Mouse (Mus musculus): ENCODE data around the gene Anp32b. TPM values are rescaled to one million over a fixed set of nuclear protein-coding genes. Genes with fewer than 3 reads are reported as not detected.

Gene Anp32b
- polyA plus RNA-seq, 1 experiment, result 464 TPM

DNA sequence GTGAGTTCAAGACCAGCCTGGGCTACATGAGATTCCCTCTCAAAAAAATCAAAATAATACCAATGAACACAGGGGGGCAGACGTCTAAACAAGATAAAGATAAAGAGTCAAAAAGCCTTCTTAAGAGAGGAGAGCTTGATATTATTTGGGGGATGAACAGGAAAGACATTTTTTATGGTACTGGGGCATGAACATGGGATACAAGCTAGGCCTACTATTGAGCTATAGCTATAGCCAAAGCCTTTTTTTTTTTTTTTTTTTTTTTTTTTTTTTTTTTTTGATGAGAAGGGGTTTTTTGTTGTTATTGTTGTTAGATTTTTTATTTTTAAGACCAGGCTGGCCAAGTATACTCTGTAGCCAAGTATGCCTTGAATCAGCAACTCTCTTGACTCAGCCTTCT is 38.6 kb upstream of the Anp32b start:
- Histone ChIP-seq H3K27ac (ENCODE audit: insufficient read depth, low read length) (no peak overlapping the region), H3K9me3 (replicated peaks; ENCODE audit: control insufficient read depth, insufficient read depth, low read length, poor library complexity, severe bottlenecking) (no peaks in the 10 kb centered on the region), H3K4me1 (ENCODE audit: control insufficient read depth, insufficient read depth, low read length) (no peaks in the 10 kb centered on the region), H3K36me3 (ENCODE audit: control insufficient read depth, insufficient read depth, low read length, poor library complexity, severe bottlenecking) (no peaks in the 10 kb centered on the region), H3K4me3 (ENCODE audit: low read depth, low read length) (no peak overlapping the region), H3K27me3 (ENCODE audit: control insufficient read depth, insufficient read depth, low read length, poor library complexity, severe bottlenecking) (no peaks in the 10 kb centered on the region), H3K9ac (ENCODE audit: low read depth, poor library complexity, severe bottlenecking) (no peak overlapping the region)
- TF ChIP-seq EP300 (IDR thresholded peaks at IDR 0.05; ENCODE audit: insufficient read depth, low read depth, low read length) (no peak), CTCF (IDR thresholded peaks at IDR 0.05; ENCODE audit: low read depth, low read length) (no peak), POLR2A (IDR thresholded peaks at IDR 0.05; ENCODE audit: insufficient read depth, low read length) (no peak)

GRCm38 (mm10) chr4:46413406-46413805 is 37.3 kb upstream of the Anp32b start, which contains the start of gene Hemgn:
Gene Hemgn (minus strand): TSS chr4:46413506.
- H3K4me1 ChIP-seq (ENCODE audit: control insufficient read depth, insufficient read depth, low read length), result no peaks in the 10 kb centered on the region
- no peaks in the 10 kb centered on the region for H3K27me3 ChIP-seq (ENCODE audit: control insufficient read depth, insufficient read depth, low read length, poor library complexity, severe bottlenecking)
- no peak for TF ChIP-seq CTCF (IDR thresholded peaks at IDR 0.05; ENCODE audit: low read depth, low read length)
- TF ChIP-seq POLR2A (IDR thresholded peaks at IDR 0.05; ENCODE audit: insufficient read depth, low read length), result no peak
- TF ChIP-seq EP300 (IDR thresholded peaks at IDR 0.05; ENCODE audit: insufficient read depth, low read depth, low read length), result no peak
- no peaks in the 10 kb centered on the region for H3K36me3 ChIP-seq (ENCODE audit: control insufficient read depth, insufficient read depth, low read length, poor library complexity, severe bottlenecking)
- H3K4me3 ChIP-seq (ENCODE audit: low read depth, low read length), result no peak within 1 kb of the TSS
- no peak within 1 kb of the TSS for H3K27ac ChIP-seq (ENCODE audit: insufficient read depth, low read length)
- H3K9ac ChIP-seq (ENCODE audit: low read depth, poor library complexity, severe bottlenecking), result no peak within 1 kb of the TSS
- H3K9me3 ChIP-seq (replicated peaks; ENCODE audit: control insufficient read depth, insufficient read depth, low read length, poor library complexity, severe bottlenecking), result no peaks in the 10 kb centered on the region

DNA sequence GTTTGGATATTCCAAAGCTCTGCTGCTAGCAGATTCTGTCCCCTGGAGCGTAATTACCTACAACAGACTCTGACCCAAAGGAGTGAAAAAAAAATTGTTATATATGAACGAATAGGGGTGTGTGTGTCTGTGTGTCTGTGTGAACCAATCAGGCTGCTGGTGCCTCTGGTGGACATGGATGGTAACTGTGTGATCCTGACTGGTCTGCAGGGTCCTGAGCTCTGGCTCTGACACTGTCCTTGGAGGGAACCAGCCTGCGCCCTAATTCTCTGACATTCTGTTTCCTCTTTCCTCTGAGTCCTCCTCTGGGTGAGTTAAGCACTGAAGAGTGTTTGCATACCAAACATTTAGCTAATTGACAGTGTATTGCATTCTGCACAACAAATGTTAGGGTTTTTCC is 33.2 kb upstream of the Anp32b start:
- H3K9ac ChIP-seq (ENCODE audit: low read depth, poor library complexity, severe bottlenecking), result no peak overlapping the region
- peak; percentile 25 for TF ChIP-seq CTCF (IDR thresholded peaks at IDR 0.05; ENCODE audit: low read depth, low read length)
- TF ChIP-seq EP300 (IDR thresholded peaks at IDR 0.05; ENCODE audit: insufficient read depth, low read depth, low read length), result no peak
- no peak overlapping the region for H3K4me3 ChIP-seq (ENCODE audit: low read depth, low read length)
- no peaks in the 10 kb centered on the region for H3K36me3 ChIP-seq (ENCODE audit: control insufficient read depth, insufficient read depth, low read length, poor library complexity, severe bottlenecking)
- H3K4me1 ChIP-seq (ENCODE audit: control insufficient read depth, insufficient read depth, low read length), result no peaks in the 10 kb centered on the region
- H3K27ac ChIP-seq (ENCODE audit: insufficient read depth, low read length), result no peak overlapping the region
- no peaks in the 10 kb centered on the region for H3K9me3 ChIP-seq (replicated peaks; ENCODE audit: control insufficient read depth, insufficient read depth, low read length, poor library complexity, severe bottlenecking)
- no peaks in the 10 kb centered on the region; the same call in 1 of the 2 replicates for H3K27me3 ChIP-seq (ENCODE audit: control insufficient read depth, insufficient read depth, low read length, poor library complexity, severe bottlenecking)

DNA sequence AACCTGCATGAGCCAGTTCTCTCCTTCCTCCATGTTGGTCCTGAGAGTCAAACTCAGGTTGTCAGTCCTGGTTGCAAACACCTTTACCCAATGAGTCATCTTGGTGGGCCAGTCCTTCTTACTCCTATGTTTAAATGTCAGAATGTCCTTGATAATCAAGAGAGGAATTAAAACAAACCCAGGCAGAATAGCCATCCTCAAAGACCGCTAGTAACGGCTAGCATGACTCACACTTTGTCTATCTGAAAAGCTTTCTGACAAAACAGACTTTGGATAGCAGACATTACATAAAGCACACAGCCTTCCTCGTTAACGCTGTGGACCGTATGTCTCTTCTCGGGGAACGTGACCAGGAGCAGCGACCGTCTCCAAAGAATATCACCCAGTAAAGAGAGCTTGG is 31.9 kb upstream of the Anp32b start:
- Histone ChIP-seq H3K4me1 (ENCODE audit: control insufficient read depth, insufficient read depth, low read length) (no peaks in the 10 kb centered on the region), H3K36me3 (ENCODE audit: control insufficient read depth, insufficient read depth, low read length, poor library complexity, severe bottlenecking) (no peaks in the 10 kb centered on the region), H3K9me3 (replicated peaks; ENCODE audit: control insufficient read depth, insufficient read depth, low read length, poor library complexity, severe bottlenecking) (no peaks in the 10 kb centered on the region), H3K9ac (ENCODE audit: low read depth, poor library complexity, severe bottlenecking) (no peak overlapping the region), H3K27ac (ENCODE audit: insufficient read depth, low read length) (no peak overlapping the region), H3K4me3 (ENCODE audit: low read depth, low read length) (no peak overlapping the region), H3K27me3 (ENCODE audit: control insufficient read depth, insufficient read depth, low read length, poor library complexity, severe bottlenecking) (no peaks in the 10 kb centered on the region; the same call in 1 of the 2 replicates)
- TF ChIP-seq POLR2A (IDR thresholded peaks at IDR 0.05; ENCODE audit: insufficient read depth, low read length) (no peak), CTCF (IDR thresholded peaks at IDR 0.05; ENCODE audit: low read depth, low read length) (no peak), EP300 (IDR thresholded peaks at IDR 0.05; ENCODE audit: insufficient read depth, low read depth, low read length) (no peak)

DNA sequence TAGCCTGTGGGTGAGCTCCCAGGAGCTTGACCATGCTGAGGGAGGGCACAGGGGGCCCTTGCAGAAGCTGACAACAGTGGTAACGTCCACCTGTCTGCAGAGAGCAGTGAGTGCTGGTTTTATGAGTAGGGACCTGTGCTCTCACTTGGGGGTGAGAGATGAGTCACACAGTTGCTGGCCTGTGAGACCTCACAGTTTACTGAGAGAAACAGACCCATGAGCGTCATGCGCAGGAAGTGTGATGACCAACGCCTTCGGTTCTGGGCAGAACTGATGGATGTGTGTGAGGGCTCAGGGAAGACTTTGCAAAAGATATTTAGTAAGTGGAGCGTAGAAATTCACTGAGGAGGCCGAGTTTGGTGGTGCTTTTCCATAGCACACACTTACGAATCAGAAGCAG is 28.1 kb upstream of the Anp32b start:
- Histone ChIP-seq H3K9ac (ENCODE audit: low read depth, poor library complexity, severe bottlenecking) (no peak overlapping the region), H3K9me3 (replicated peaks; ENCODE audit: control insufficient read depth, insufficient read depth, low read length, poor library complexity, severe bottlenecking) (no peaks in the 10 kb centered on the region), H3K27me3 (ENCODE audit: control insufficient read depth, insufficient read depth, low read length, poor library complexity, severe bottlenecking) (no peaks in the 10 kb centered on the region; the same call in 1 of the 2 replicates), H3K27ac (ENCODE audit: insufficient read depth, low read length) (no peak overlapping the region), H3K36me3 (ENCODE audit: control insufficient read depth, insufficient read depth, low read length, poor library complexity, severe bottlenecking) (no peaks in the 10 kb centered on the region), H3K4me1 (ENCODE audit: control insufficient read depth, insufficient read depth, low read length) (no peaks in the 10 kb centered on the region), H3K4me3 (ENCODE audit: low read depth, low read length) (no peak overlapping the region)
- no peak for TF ChIP-seq EP300 (IDR thresholded peaks at IDR 0.05; ENCODE audit: insufficient read depth, low read depth, low read length)
- TF ChIP-seq CTCF (IDR thresholded peaks at IDR 0.05; ENCODE audit: low read depth, low read length), result no peak
- TF ChIP-seq POLR2A (IDR thresholded peaks at IDR 0.05; ENCODE audit: insufficient read depth, low read length), result no peak

GRCm38 (mm10) chr4:46428903-46429499 is 21.7 kb upstream of the Anp32b start:
- no peak overlapping the region for H3K27ac ChIP-seq (ENCODE audit: insufficient read depth, low read length)
- H3K4me1 ChIP-seq (ENCODE audit: control insufficient read depth, insufficient read depth, low read length), result no peaks in the 10 kb centered on the region
- no peaks in the 10 kb centered on the region for H3K36me3 ChIP-seq (ENCODE audit: control insufficient read depth, insufficient read depth, low read length, poor library complexity, severe bottlenecking)
- H3K9ac ChIP-seq (ENCODE audit: low read depth, poor library complexity, severe bottlenecking), result no peak overlapping the region
- no peak overlapping the region for H3K4me3 ChIP-seq (ENCODE audit: low read depth, low read length)
- no peaks in the 10 kb centered on the region; the same call in 1 of the 2 replicates for H3K27me3 ChIP-seq (ENCODE audit: control insufficient read depth, insufficient read depth, low read length, poor library complexity, severe bottlenecking)
- TF ChIP-seq CTCF (IDR thresholded peaks at IDR 0.05; ENCODE audit: low read depth, low read length) (no peak), EP300 (IDR thresholded peaks at IDR 0.05; ENCODE audit: insufficient read depth, low read depth, low read length) (no peak), POLR2A (IDR thresholded peaks at IDR 0.05; ENCODE audit: insufficient read depth, low read length) (no peak)
- H3K9me3 ChIP-seq (replicated peaks; ENCODE audit: control insufficient read depth, insufficient read depth, low read length, poor library complexity, severe bottlenecking), result no peaks in the 10 kb centered on the region

All from ES-Bruce4 (cell line).